Mouse (Mus musculus): ENCODE measurements around the gene Smc3. TPM values are rescaled to one million over a fixed set of nuclear protein-coding genes. Genes with fewer than 3 reads are reported as not detected.
A peak's percentile ranks its signal among the peaks of the same experiment; 100 is the strongest.
"Not testable (repeated sequence)": the region's sequence is repeated elsewhere in the genome, so short reads cannot be mapped to it uniquely, and the experiment has no call there.

Gene Smc3
- polyA plus RNA-seq, 2 experiments: 42.4 to 60.8 TPM

GRCm38 (mm10) chr19:53653624-53654467 lies 53.6 kb downstream of the Smc3 start:
- H3K9ac ChIP-seq (ENCODE audit: low read depth, low read length, severe bottlenecking): no peak overlapping the region
- peak; percentile 89 for DNase-seq (ENCODE audit: low spot score)
- TF ChIP-seq POLR2A (IDR thresholded peaks at IDR 0.05; ENCODE audit: borderline replicate concordance, extremely low read depth, insufficient read depth, insufficient read length): no peak
- peak overlapping the region; percentile 37 for H3K4me2 ChIP-seq (replicated peaks; ENCODE audit: low read depth, low read length, severe bottlenecking)
- H3K4me3 ChIP-seq (replicated peaks; ENCODE audit: low read length): peak overlapping the region; percentile 4; the same call in 1 of the 2 replicates
- WGBS: 18% methylated on average over 20 of the region's 20 CpGs
- ATAC-seq (ENCODE audit: low FRiP score, low read depth): peak; percentile 83
- H3K27me3 ChIP-seq (ENCODE audit: control insufficient read depth, insufficient read depth, low read length): peaks cover 6% of the 10 kb centered on the region; the same call in 1 of the 2 replicates
- H3K4me1 ChIP-seq (ENCODE audit: control insufficient read depth, insufficient read depth, low read length): peaks cover 17% of the 10 kb centered on the region
- H3K9me3 ChIP-seq (ENCODE audit: control insufficient read depth, low read length): no peaks in the 10 kb centered on the region
- no peak overlapping the region for H3K27ac ChIP-seq (replicated peaks; ENCODE audit: low read depth, low read length)
- H3K36me3 ChIP-seq (ENCODE audit: control insufficient read depth, insufficient read depth, low read length): peaks cover 3% of the 10 kb centered on the region; the same call in 1 of the 2 replicates

- not testable (repeated sequence) for H3K9ac ChIP-seq (ENCODE audit: low read depth, low read length, severe bottlenecking); H3K9me3 ChIP-seq (ENCODE audit: control insufficient read depth, low read length); H3K4me3 ChIP-seq (replicated peaks; ENCODE audit: low read length); H3K36me3 ChIP-seq (ENCODE audit: control insufficient read depth, insufficient read depth, low read length); H3K27ac ChIP-seq (replicated peaks; ENCODE audit: low read depth, low read length); ATAC-seq (ENCODE audit: low FRiP score, low read depth); H3K27me3 ChIP-seq (ENCODE audit: control insufficient read depth, insufficient read depth, low read length); DNase-seq (ENCODE audit: low spot score); H3K4me2 ChIP-seq (replicated peaks; ENCODE audit: low read depth, low read length, severe bottlenecking)
- peaks cover 14% of the 10 kb centered on the region for H3K4me1 ChIP-seq (ENCODE audit: control insufficient read depth, insufficient read depth, low read length)
- 88% methylated on average over 11 of the region's 11 CpGs for WGBS
Measured at GRCm38 (mm10) chr19:53656443-53656842, 56.2 kb downstream of the Smc3 start.

- 82% methylated on average over 5 of the region's 5 CpGs for WGBS
- DNase-seq (ENCODE audit: low spot score): no peak
- no peaks in the 10 kb centered on the region for H3K36me3 ChIP-seq (ENCODE audit: control insufficient read depth, insufficient read depth, low read length)
- ATAC-seq (ENCODE audit: low FRiP score, low read depth): no peak
- peaks cover 6% of the 10 kb centered on the region; the same call in 1 of the 2 replicates for H3K27me3 ChIP-seq (ENCODE audit: control insufficient read depth, insufficient read depth, low read length)
- no peak overlapping the region for H3K27ac ChIP-seq (replicated peaks; ENCODE audit: low read depth, low read length)
- H3K4me3 ChIP-seq (replicated peaks; ENCODE audit: low read length): no peak overlapping the region
- H3K9me3 ChIP-seq (ENCODE audit: control insufficient read depth, low read length): no peaks in the 10 kb centered on the region
- no peak overlapping the region for H3K4me2 ChIP-seq (replicated peaks; ENCODE audit: low read depth, low read length, severe bottlenecking)
- H3K4me1 ChIP-seq (ENCODE audit: control insufficient read depth, insufficient read depth, low read length): peaks cover 14% of the 10 kb centered on the region
- TF ChIP-seq POLR2A (IDR thresholded peaks at IDR 0.05; ENCODE audit: borderline replicate concordance, extremely low read depth, insufficient read depth, insufficient read length): no peak
- no peak overlapping the region for H3K9ac ChIP-seq (ENCODE audit: low read depth, low read length, severe bottlenecking)
Measured at GRCm38 (mm10) chr19:53657437-53657836, 57.2 kb downstream of the Smc3 start.

GRCm38 (mm10) chr19:53660722-53661420 lies 60.7 kb downstream of the Smc3 start:
- Histone ChIP-seq H3K4me1 (ENCODE audit: control insufficient read depth, insufficient read depth, low read length) (no peaks in the 10 kb centered on the region), H3K27ac (replicated peaks; ENCODE audit: low read depth, low read length) (no peak overlapping the region), H3K9me3 (ENCODE audit: control insufficient read depth, low read length) (no peaks in the 10 kb centered on the region), H3K9ac (ENCODE audit: low read depth, low read length, severe bottlenecking) (no peak overlapping the region), H3K4me3 (replicated peaks; ENCODE audit: low read length) (no peak overlapping the region), H3K4me2 (replicated peaks; ENCODE audit: low read depth, low read length, severe bottlenecking) (no peak overlapping the region), H3K36me3 (ENCODE audit: control insufficient read depth, insufficient read depth, low read length) (no peaks in the 10 kb centered on the region), H3K27me3 (ENCODE audit: control insufficient read depth, insufficient read depth, low read length) (peaks cover 6% of the 10 kb centered on the region; the same call in 1 of the 2 replicates)
- 85% methylated on average over 9 of the region's 9 CpGs for WGBS
- DNase-seq (ENCODE audit: low spot score): no peak
- TF ChIP-seq POLR2A (IDR thresholded peaks at IDR 0.05; ENCODE audit: borderline replicate concordance, extremely low read depth, insufficient read depth, insufficient read length): no peak
- no peak for ATAC-seq (ENCODE audit: low FRiP score, low read depth)

- TF ChIP-seq POLR2A (IDR thresholded peaks at IDR 0.05; ENCODE audit: borderline replicate concordance, extremely low read depth, insufficient read depth, insufficient read length): no peak
- 48% methylated on average over 14 of the region's 14 CpGs for WGBS
- ATAC-seq (ENCODE audit: low FRiP score, low read depth) (peak; percentile 76), DNase-seq (ENCODE audit: low spot score) (no peak)
- H3K4me2 ChIP-seq (replicated peaks; ENCODE audit: low read depth, low read length, severe bottlenecking): no peak overlapping the region
- no peaks in the 10 kb centered on the region for H3K36me3 ChIP-seq (ENCODE audit: control insufficient read depth, insufficient read depth, low read length)
- H3K4me1 ChIP-seq (ENCODE audit: control insufficient read depth, insufficient read depth, low read length): no peaks in the 10 kb centered on the region
- no peak overlapping the region for H3K4me3 ChIP-seq (replicated peaks; ENCODE audit: low read length)
- no peaks in the 10 kb centered on the region for H3K9me3 ChIP-seq (ENCODE audit: control insufficient read depth, low read length)
- no peak overlapping the region for H3K9ac ChIP-seq (ENCODE audit: low read depth, low read length, severe bottlenecking)
- H3K27ac ChIP-seq (replicated peaks; ENCODE audit: low read depth, low read length): no peak overlapping the region
- H3K27me3 ChIP-seq (ENCODE audit: control insufficient read depth, insufficient read depth, low read length): peaks cover 6% of the 10 kb centered on the region; the same call in 1 of the 2 replicates
Measured at GRCm38 (mm10) chr19:53661938-53662722, 61.9 kb downstream of the Smc3 start.

Measured in limb, embryonic 14.5 days (tissue).